In the genomic region with DNA sequence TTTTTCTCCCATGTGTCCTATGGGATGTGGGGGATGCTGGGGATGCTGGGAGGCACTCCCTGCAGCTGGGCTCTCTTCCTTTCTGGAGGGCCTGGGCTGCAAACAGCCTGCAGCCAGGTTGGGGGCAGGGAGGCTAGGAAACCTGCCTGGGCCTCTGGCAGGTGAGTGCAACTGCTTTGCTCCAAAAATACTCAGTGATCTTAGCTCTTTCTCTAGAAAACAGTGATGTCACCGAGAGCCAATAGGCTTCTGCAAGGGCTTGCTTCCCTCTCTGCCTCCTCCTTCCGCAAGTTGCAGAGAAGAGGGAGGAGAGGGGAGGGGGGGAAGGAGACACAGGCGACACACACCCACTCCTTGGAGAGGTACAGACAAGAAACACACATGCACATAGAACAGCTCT, we compare ENCODE assay signal across 11 mouse cellular contexts. TPM values are rescaled to one million over a fixed set of nuclear protein-coding genes. Genes with fewer than 3 reads are reported as not detected.
A peak's percentile ranks its signal among the peaks of the same experiment; 100 is the strongest.
DNase-seq lines count a peak whose midpoint lies in the region; ATAC-seq lines count a peak whose summit lies in the region.
"Had no signal": no experiment of that assay in that cellular context is flagged by ENCODE, and none has a peak within 500 bp of the region (broad histone marks: within the 10 kb centered on the region; RNA-seq: fewer than 3 reads in every experiment).

No protein-coding gene starts in this region.

- peak; percentile 26 for DNase-seq in R1 (ENCODE audit: low read depth, low spot score)
- peak; percentile 66 to 71 for DNase-seq in cerebellum, adult 18-20 months
- peak; percentile 51 to 76 for DNase-seq in frontal cortex, postnatal 10 days (ENCODE audit: low spot score in 2 of 2)
- no peak for DNase-seq in adrenal gland, postnatal 10 days
- no peak for DNase-seq in heart, postnatal 36 days
- no peak for DNase-seq in B cell, adult 2 months
- DNase-seq: lung, postnatal 14 days had no signal

- peak overlapping the region; percentile 30 for H3K9ac ChIP-seq in midbrain, embryonic 16.5 days (ENCODE audit: low read depth, low read length)
- H3K9ac ChIP-seq: embryonic facial prominence, embryonic 12.5 days; heart, embryonic 13.5 days had no signal

- H3K4me1 ChIP-seq in midbrain, embryonic 16.5 days (ENCODE audit: control insufficient read depth, insufficient read depth, low read length), result peaks cover 62% of the 10 kb centered on the region

- WGBS in midbrain, embryonic 16.5 days, result 8% methylated on average over 3 of the region's 3 CpGs

- H3K36me3 ChIP-seq in midbrain, embryonic 16.5 days (ENCODE audit: control insufficient read depth, insufficient read depth, low read length), result peaks cover 7% of the 10 kb centered on the region
- H3K36me3 ChIP-seq: embryonic facial prominence, embryonic 12.5 days; heart, embryonic 13.5 days had no signal

- peak overlapping the region; percentile 87 for H3K27ac ChIP-seq in midbrain, embryonic 16.5 days (ENCODE audit: low read length)
- H3K27ac ChIP-seq: embryonic facial prominence, embryonic 12.5 days; heart, embryonic 13.5 days had no signal

- intact Hi-C loops in heart, postnatal 36 days (cut with DNase I), result no loop called here

- peak; percentile 84 for ATAC-seq in midbrain, embryonic 16.5 days
- ATAC-seq in megakaryocyte progenitor cell, adult 5-6 weeks (replicated peaks; ENCODE audit: poor library complexity), result no peak

- no peaks in the 10 kb centered on the region for H3K27me3 ChIP-seq in midbrain, embryonic 16.5 days (ENCODE audit: control insufficient read depth, insufficient read depth, low read depth, low read length)
- H3K27me3 ChIP-seq: embryonic facial prominence, embryonic 12.5 days had no signal

- no peak overlapping the region for H3K4me3 ChIP-seq in midbrain, embryonic 16.5 days (ENCODE audit: low read depth, low read length)
- H3K4me3 ChIP-seq: embryonic facial prominence, embryonic 12.5 days; heart, embryonic 13.5 days had no signal

- H3K9me3 ChIP-seq in midbrain, embryonic 16.5 days (replicated peaks; ENCODE audit: control insufficient read depth, low read length, poor library complexity, severe bottlenecking), result no peaks in the 10 kb centered on the region
- H3K9me3 ChIP-seq: embryonic facial prominence, embryonic 12.5 days; heart, embryonic 13.5 days had no signal

- H3K4me2 ChIP-seq in midbrain, embryonic 16.5 days (ENCODE audit: low read length), result 0 out of 2 replicates have a peak overlapping the region, but pooled peaks have one; percentile 14
- H3K4me2 ChIP-seq: embryonic facial prominence, embryonic 12.5 days; heart, embryonic 13.5 days had no signal

RNA-seq across cellular contexts. Expression of a gene that starts 8.3 kb away (rescaled TPM):
- 21.9 and 22.8 TPM in 2 replicates for polyA plus RNA-seq in midbrain, embryonic 16.5 days (2015; fragmentation: Nextera tagmentation; extraction: Ambion mirVana)
- total RNA-seq in megakaryocyte progenitor cell, adult 5-6 weeks (2015), result 0.10 TPM in 1 of 2 replicates, not detected in the other
- 0.03 TPM in 1 of 2 replicates, not detected in the other for total RNA-seq in megakaryocyte progenitor cell, adult 5-6 weeks (2017)
- 1 to 10 TPM; 3.6 to 6.8 TPM for total RNA-seq in adrenal gland, postnatal 10 days (2021)
- total RNA-seq in heart, postnatal 36 days (2021), result 1 to 10 TPM; 3.8 to 4.9 TPM

Comparison
In these comparisons a context has a peak if more than half of its experiments do, and no peak if none do; other contexts are left out.
1. DNase-seq: peak in R1 (single experiment), cerebellum, adult 18-20 months (2 of 2) and frontal cortex, postnatal 10 days (2 of 2); none in adrenal gland, postnatal 10 days (single experiment), heart, postnatal 36 days (0 of 2) and B cell, adult 2 months (0 of 2).
2. RNA of a gene that starts 8.3 kb away (total RNA-seq): 3.6 to 6.8 TPM in adrenal gland, postnatal 10 days and 3.8 to 4.9 TPM in heart, postnatal 36 days; 0.03 to 0.10 TPM in megakaryocyte progenitor cell, adult 5-6 weeks; every median in the first group is over 4 times any median in the second.